Mouse (Mus musculus) testis, postnatal 14 days (tissue): ENCODE data around the gene Zmiz2.
A peak's percentile ranks its signal among the peaks of the same experiment; 100 is the strongest.
"Not testable (repeated sequence)": the region's sequence is repeated elsewhere in the genome, so short reads cannot be mapped to it uniquely, and the experiment has no call there.

Experiments used
- DNase-seq: peaks from one replicate; pipeline ENCODE4 v3.0.0; 2021; ENCODE audit warnings: low spot score

The Zmiz2 gene

DNA sequence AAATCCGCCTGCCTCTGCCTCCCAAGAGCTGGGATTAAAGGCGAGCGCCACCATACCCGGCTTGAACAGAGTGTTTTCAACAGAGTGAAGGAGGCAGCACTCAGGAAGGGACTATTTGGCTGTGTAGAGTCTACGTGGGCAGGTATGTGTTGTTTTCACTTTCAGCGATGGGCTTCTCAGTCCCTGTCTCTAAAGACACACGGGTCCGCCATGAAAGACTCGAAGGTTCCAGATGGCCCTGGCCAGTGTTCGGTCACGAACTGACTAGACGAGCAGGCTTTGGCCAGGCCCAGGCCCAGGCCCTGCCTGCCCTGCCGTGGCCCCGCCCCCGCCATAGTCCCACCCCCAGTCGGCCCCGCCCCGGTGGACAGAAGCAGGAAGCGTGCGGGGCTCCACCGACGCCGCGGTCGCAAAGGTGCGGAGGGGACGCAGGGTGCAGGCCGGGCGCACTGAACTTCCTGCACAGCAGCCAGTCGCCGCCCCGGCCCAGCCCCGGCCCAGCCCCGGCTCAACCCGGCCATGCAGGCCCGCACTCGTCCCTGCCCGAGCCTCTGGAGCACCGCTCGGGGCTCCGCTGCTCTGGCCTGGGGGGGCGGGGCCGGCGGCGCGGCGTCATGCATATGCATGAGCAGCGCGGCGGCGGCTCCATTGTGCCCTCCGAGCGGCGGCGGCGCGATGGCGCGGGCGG, at the start of gene Zmiz2:
Zmiz2 (plus strand) TSS at position 349 of the 688 bp plus-strand sequence.
- peak; percentile 95 for DNase-seq

DNA sequence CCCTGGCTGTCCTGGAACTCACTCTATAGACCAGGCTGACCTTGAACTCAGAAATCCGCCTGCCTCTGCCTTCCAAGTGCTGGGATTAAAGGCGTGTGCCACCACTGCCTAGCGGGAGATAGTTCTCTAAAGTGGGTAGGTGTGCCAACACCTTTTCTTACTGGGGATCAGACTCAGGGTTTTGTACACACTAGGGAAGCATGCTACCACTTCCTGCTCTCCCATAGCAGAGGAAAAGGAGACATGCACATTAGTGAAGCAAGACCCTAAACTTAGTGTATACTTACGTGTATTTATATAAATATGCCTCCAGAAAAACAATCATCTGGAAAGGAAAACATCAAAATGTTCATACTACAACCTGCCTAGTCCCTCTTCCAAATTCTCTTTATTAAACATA, 42.9 kb upstream of the Zmiz2 start:
- no peak for DNase-seq

DNA sequence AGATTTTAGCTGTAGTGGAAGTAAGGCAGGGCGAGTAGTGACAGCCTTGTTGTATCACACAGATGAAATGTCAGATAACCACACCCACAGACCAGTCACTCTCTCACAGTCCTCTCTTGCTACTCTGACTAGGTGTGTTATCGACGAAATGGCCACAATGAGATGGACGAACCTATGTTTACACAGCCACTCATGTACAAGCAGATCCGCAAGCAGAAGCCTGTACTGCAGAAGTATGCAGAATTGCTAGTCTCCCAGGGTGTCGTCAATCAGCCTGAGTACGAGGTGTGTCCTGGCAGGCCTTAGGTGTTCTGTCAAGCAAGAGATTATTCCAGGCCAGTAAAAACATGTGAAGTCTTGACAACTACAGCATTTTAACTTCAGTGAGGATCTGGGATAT, 41.9 kb upstream of the Zmiz2 start:
- DNase-seq, result no peak

DNA sequence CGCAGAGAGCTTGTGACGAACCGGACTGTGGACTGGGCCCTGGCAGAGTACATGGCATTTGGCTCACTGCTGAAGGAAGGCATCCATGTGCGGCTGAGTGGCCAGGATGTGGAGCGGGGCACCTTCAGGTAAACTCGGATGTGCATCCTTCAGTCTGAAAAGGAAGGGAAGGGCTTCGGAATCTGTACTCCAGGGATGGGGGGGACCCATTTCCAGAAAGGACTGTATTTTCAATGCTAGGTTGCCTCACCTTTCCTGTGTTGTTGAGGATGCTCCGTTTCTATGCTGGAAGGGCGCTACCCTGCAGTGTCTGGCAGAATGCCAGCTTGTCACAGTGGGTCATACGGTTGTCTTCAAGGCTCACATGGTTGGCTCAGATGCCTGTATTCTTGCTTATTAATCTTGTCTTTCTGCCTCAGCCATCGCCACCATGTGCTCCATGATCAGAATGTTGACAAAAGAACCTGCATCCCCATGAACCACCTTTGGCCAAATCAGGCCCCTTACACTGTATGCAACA, 40.1 kb upstream of the Zmiz2 start:
- no peak for DNase-seq

DNA sequence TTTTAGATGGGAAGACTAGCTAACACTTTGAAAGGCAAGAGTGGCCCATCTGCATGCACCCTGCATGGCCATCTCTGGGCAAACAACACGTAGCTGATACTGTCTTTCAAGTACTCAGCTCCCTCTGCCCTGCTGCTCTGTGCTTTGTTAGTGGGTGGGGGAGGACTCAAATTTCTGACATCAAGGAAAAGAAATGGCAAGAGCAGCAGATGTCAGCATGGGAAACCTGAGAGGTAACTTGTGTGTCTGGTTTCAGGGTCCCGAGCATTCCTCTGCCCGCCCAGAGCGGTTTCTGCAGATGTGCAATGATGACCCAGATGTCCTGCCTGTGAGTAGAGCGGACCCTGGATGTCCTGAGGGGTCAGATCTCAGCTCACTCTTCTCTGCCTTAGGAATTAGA, 39.3 kb upstream of the Zmiz2 start:
- no peak for DNase-seq

DNA sequence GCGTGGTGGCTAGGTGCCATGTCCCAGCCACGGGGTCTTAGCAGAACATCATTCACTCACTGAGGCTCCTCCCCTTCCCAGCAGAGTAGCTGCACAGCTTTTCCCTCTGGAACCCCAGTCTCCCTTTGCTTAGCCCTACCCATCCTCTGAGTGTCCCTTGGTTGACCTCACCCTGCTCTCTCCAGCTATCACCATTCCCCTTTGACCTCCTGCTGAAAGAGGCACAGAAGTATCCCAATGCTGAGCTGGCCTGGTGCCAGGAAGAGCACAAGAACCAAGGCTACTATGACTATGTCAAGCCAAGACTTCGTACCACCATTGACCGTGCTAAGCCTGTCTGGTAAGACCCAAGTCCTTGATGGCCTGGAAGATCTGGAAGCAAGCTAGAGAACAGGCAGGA, 33.8 kb upstream of the Zmiz2 start:
- DNase-seq, result no peak

DNA sequence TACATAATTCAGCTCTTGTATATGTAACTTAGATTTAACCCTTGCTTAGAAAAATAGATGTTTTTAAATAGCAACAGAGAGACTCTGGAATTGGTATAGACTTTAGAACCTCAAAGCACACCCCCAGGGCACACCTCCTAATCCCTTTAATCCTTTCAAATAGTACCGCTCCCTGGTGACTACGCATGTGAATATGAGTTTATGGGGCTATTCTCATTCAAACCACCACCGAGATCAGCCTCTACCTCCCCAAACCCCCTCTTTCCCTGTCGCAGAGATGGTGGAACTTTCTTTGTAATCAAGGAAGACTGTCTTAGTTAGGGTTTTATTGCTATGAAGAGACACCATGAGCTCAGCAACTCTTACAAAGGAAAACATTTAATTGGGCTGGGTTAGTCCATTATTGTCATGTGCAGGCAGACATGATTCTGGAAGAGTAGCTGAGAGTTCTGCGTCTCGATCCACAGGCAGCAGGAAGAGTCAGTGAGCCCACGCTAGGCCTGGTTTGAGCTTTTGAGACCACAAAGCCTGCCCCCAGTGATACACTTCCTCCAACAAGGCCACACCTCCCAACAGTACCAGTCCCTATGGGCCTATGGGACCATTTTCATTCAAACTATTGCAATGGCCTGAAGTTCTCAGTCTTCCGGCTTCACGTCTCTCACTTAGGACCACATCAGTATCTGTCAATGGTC, 24.1 kb upstream of the Zmiz2 start:
- no peak for DNase-seq

DNA sequence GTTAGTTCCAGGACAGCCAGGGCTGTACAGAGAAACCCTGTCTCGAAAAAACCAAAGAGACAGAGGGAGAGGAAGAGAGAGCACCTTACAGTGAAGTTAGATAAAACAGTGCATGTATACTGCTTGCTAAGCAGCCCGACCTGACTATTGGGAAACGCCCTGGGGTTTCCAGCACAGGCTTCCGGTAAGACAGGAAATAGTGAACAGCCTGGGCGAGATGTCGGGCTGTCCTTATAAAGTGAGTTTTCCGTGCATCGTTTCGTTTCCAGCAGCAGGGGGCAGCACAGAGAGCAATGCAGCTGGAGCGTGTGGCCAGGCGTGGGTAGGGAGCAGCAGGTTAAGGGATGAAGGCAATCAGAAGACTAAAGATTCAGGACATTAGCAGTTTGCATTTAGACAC, 23.0 kb upstream of the Zmiz2 start:
- peak; percentile 36 for DNase-seq

DNA sequence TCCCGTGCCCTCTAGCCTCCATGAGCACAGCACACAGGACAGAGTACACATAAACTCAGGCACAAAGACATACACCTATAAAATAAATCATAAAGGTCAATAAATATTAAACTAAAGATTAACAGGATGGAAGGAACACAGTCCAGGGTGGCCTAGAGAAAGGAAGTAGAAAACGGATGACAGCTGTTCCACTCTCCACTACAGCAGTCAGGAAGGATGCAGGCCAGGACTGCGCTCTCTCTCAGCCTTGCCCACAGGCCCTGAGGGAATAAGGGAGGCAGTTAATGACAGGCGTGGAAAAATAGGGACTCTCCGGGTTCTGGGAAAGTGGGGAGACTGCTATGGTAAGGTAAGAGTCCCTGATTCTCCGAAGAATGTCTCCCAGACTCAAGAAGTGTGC, 22.4 kb upstream of the Zmiz2 start:
- DNase-seq, result no peak

DNA sequence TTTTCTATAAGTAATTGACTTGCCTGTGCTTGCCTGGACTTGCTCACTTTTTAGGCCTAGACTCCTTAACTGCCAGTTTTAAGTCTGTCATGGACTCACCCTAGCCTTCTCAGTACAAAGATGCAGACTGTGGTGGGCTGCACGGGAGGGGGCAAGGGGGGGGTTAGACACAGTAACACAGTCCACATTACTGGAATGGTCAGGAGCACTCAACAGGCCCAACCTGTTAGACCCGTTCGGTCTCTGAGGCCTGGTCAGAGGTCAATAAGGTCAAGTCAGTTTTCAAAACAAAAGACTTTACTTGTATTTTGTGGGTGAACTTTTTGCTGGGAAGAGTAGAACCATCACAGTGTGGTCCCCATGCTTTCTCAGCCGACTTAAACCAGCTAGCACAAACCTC, 21.7 kb upstream of the Zmiz2 start:
- no peak for DNase-seq

DNA sequence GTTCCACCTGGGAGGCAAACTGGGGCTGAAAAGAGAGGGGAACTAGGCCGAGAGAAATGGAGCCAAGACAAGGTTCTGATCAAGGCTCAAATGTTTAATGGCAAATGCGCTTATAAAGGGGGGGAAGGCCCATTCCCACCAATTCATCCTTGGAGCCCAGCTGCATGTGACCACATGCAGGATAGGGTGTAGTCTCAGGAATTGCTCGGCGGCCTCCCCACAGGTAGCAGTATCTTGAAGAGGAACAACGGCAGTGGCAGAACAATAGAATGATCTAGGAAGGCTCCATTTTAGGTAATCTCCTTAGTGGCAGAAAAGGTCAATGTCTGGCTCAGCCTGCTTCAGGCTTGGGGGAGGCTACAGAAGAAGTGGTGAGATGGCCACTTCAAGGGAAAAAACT, 20.9 kb upstream of the Zmiz2 start:
- DNase-seq, result not testable (repeated sequence)

DNA sequence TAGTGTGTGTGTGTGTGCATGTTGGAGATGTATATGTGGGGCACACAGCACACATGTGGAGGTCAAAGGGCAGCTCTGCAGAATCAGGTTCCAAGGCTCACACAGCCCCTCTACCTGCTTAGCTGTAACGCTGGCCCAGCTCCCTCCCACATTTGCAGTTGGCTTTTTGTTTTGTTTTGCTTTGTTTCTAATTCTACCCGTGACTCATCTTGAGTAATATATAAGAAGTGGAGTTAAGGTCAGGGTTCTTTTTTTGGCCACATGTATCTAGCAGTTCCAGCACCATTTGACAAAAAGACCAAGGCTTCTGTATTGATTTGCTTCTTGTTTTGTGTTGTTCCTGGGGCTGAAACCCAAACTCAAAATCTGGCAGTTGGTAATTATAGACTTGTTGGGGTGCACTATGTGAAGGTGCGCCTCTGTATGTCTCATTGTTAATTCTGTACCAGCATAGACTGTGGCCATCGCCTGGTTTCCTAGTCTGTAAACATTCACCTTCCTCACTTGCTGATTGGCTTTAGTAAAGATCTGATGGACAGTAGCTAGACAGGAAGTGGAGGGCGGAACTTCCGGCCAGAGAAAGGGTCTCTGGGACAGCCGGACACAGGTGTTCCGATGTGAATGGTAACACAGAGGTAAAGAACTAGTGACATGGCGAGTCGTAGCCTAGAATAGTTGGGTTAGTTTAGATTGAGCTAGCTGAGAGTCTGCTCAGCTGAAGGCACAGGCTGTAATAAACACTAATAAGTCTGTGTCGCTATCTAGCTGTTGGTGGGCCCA, 17.3 kb upstream of the Zmiz2 start:
- no peak for DNase-seq

DNA sequence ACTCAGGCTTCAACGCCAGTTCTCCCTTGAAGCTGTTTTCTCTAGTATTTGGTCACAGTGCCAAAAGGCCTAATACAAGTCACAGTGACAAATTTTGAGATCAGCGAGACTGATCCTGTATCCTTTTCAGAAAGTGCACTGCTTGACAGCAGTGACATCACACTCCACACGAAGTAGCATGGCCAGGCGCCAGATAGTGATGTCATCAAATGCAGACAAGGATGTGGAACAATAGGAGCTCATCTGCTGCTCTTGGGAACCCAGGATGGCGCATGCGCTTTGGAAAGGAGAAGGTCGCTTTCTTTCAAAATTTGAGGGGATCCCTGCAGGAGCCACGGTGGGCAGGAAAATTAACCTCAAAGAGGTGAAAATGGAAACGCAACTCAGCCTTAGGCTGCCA, 16.1 kb upstream of the Zmiz2 start:
- DNase-seq, result peak; percentile 72

DNA sequence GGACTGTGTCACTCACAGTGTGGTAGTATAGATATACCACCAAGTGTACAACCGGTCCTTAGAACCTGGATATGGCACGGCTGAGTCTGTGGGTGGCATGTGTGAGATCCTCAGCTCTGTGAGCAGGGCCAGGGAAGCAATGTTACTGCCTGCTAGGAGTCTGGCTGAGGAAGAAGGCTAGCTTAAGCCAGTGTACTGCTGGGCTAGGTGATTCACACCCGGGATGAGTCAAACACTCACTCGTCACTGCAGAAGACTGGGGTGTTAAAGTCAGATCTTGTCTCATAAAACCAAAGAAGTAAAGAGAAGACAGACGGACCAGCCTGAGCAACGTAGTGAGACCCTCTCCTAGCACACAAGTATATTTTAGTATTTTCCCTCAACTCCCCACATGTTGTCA, 8.0 kb upstream of the Zmiz2 start:
- DNase-seq, result no peak

DNA sequence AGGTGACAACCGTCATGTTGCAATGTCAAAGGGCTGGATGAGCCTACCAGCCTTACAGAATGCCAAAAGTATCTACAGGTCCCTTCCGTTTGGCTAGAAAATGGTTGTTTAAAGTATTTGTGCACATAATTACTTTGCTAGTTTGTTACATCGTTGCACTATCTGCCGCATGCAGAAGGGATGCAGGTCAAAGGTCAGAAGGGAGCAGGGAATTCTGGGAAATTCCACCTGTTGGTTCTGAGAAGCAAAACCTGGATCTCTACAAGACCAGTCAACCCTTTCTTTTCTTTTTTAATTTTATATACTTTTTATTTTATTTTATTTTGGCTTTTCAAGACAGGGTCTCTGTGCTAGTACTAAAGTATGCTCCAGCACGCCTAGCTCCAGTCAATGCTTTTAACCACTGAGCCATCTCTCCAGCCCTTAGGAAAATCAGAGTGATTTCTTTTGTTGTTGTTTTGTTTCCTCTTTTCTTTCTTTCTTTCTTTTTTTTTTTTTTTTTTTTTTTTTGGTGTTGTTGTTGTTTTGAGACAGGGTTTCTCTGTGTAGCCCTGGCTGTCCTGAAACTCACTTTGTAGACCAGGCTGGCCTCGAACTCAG, 648 bp upstream of the Zmiz2 start:
- no peak for DNase-seq

DNA sequence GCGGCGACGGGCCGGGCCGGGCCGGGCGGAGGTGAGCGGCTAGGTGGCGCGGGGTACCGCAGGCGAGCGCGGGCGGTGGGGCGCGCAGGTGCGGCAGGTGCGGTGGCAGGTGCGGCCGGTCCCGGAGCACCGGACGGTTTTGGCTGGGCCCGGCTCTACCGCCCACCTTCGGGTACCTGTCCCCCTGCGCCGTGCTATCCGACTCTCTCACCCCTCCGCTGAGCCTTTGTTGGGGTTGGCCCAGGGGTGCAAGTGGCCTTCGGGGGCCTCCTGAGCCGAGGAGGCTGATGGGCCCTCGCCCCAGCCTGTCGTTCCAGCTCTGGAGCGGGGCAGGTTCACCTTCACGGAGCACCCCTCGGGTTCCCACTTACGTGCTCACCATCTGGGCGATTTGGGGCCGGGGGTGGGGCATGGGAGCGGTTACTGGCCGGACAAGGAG, 628 bp downstream of the Zmiz2 start:
- DNase-seq, result peak; percentile 59

DNA sequence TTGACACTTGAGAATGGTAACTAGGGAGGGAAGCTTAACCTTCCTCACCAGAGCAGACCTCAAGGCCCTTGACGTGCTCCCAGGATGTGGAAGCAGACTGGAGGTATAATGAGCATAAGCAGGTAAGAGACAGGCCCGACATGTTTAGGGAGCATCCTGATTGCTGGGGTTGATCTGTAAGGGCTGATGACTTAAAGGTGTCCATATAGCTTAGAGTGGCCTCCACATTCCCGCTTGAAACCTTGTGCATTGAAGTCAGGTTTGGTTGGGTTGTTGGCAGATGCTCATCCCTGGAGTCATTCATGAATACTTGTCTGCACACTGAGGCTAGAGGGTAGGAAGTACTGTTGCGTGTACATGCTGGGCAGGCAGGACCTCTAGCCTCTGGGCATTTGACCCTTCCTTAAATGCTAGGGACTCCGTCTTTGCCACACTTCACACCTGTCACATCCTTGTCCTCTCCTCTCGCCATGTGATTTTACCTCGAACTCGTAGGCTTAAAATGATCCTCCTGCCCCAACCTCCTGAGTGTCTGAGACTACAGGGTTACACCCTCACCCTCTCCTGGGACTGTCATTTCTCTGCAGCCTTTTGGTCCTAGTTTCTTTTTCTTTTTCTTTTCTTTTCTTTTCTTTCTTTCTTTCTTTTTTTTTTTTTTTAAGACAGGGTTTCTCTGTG, 1.6 kb downstream of the Zmiz2 start:
- no peak for DNase-seq

DNA sequence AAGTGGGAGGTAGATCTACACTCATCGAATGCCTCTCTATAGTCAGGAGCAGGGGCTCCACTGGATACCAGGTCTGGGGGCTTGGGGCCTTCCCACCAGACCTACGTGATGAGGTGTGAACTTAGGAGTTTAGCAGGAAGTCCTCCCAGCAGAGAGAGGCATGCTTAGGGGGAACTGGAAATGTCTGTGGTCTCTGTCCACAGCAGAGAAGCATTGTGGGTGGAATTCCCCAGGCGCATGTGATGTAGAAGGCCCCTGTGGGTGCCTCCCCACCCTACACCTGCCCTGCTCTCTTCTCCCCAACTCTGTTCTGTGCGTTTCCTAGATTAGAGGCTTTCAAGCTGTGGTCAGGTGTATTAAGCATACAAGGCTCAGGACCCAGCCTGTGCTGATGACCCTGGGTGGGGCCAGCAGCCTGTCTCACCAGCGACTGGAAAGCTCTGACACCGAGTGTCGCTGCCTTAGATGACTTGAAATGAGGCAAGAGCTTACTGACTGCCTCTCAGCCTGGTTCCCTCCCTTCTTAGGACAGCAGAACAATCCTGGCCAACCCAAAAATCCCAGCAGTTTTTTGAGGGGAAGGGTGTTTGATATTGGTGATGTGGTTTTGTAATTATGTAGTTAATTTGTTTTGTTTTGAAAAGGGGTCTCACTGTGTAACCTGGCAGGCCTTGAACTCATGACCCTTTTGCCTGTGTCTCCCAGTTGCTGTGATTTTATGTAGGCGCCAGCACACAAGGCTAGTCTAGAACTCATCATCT, 2.8 kb downstream of the Zmiz2 start:
- no peak for DNase-seq

DNA sequence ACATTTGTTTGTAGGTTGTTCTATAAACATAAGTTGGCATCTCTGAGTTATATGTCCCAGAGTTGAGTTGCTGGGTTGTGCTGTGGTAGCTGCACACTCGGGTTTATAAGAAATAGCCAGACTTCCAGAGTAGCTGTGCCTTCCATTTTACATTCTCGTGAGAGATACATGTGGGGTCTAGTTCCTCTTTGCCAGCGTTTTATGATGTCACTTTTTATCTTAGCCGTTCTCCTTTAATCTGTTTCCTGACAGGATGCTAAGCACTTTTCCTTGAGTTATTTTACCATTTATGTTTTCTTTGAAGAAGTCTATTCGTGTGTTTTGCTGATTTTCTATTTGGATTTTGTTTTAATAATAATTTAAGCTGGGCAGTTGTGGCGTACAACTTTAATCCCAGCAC, 4.0 kb downstream of the Zmiz2 start:
- DNase-seq, result no peak

DNA sequence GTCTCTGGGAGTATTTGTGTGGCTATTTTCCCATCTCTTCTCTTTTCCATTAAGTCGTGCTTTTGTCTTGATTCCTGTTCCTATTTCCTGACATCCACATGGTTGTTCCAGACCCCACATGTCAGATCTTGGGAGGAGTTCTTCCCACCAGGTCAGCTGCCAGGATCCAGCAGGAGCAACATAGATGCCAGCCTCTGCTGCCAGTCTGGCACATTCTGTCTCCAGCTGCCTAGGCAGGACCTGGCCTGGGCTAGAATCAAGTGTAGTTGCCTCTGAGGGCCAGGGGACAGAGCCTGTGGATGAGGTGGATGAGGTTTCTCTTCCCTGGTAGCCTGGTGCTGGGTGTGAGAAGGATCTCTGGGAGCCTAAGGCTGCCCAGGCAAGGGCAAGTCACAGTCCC, 5.0 kb downstream of the Zmiz2 start:
- DNase-seq, result no peak

DNA sequence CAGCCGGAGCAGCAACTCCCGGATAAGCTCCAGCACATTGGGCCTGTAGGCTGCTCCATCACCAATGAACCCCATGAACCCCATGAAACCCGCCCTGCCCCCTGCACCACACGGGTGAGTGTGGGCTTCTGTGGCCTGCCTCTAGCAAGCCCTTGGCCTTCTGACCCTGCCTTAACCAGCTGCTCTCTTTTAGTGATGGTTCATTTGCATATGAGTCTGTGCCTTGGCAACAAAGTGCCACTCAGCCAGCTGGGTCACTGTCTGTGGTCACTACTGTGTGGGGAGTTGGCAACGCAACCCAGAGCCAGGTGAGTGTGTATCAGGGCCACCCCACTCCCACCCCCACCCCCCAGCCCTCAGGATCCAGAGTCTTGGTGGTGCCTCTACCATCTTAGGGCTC, 6.7 kb downstream of the Zmiz2 start:
- DNase-seq, result no peak
